Mouse (Mus musculus) liver, adult (tissue): ENCODE data around the gene Ell2.
A peak's percentile ranks its signal among the peaks of the same experiment; 100 is the strongest.

Experiments
- GATA4 ChIP-seq: IDR thresholded peaks from 2 replicates; pipeline ENCODE4 v1.6.1; 2014; ENCODE audit warnings: mild to moderate bottlenecking, low read length; ENCODE audit not compliant: insufficient replicate concordance

The Ell2 gene

GRCm38 (mm10) chr13:75726569-75727373 lies 20.2 kb downstream of the Ell2 start:
- TF ChIP-seq GATA4 = no peak

DNA sequence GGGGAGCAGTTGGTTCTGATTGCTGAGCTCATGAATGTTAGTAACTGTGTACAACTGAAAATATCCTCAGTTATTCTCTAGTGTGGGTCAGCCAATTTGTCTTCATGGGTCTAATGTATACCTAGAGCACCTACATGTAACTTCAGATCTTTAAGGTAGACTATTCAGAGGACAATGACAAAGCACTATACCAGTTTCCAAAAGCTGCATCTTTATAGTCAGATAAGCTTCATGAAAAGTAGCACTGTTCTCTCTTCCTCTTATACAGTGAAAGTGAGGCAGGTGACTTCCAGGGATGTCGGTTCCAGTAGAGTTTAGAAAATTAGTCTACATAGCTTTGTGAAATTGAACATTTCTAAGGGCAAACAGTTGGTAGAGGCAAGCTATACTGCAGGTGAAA lies 21.4 kb downstream of the Ell2 start:
- TF ChIP-seq GATA4 = no peak

- TF ChIP-seq GATA4 = no peak
Observed at GRCm38 (mm10) chr13:75729834-75730233, 23.3 kb downstream of the Ell2 start.

DNA sequence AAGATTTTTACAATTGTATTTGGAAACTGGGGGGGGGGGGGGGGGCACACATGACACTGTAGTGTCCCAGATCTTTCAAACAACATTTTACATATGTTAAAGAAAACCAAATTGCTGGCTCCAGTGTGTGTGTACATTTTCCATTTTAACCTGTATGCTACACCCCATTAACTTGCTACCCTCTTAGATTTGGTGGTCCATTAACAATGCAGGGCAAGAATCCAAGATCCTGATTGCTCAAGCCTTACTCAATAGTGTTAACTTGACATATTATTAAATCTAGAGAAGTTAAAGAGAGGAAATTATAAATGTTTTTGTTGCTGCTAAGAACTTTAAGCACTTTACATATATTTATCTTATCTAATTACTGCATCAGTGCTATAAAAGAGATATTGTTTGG lies 24.2 kb downstream of the Ell2 start:
- no peak for TF ChIP-seq GATA4

- TF ChIP-seq GATA4 = no peak
Observed at GRCm38 (mm10) chr13:75733594-75734161, 27.1 kb downstream of the Ell2 start.

DNA sequence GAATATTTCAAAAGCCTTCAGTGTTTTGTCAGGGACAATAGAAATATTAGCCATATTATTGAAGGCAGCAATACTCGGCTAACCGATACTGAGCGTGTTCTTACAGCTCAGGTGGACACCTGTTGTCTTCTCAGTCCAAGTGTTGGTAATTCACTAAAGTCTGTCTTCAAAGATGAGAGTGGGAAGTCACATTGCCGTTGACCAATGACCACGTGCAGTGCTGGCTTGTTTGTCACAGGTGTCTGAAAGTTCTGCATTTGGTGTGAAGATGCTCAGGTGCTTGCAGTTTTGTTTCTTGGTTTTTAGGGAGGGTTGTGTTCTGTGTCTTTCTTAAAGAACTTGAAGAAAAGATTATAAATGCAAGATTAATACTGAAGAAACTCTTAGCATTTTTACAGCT lies 27.7 kb downstream of the Ell2 start:
- no peak for TF ChIP-seq GATA4

DNA sequence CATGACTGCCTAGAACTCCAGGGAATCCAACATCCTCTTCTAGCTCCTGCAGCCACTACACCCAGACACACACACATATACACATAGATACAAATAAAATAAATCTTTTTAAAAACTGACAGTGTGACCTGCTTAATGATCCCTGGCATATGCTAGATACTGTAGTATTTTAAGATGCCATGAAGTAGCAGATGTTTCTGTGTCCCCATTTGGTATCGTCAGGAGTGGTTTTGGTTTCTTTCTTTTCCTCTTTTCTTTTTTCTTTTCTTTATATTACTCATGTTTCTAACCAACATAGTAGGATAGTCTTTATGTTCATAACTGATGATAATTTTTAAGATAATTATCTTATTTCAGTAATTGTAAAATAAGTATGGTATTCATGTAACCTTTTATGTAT lies 29.0 kb downstream of the Ell2 start:
- no peak for TF ChIP-seq GATA4

DNA sequence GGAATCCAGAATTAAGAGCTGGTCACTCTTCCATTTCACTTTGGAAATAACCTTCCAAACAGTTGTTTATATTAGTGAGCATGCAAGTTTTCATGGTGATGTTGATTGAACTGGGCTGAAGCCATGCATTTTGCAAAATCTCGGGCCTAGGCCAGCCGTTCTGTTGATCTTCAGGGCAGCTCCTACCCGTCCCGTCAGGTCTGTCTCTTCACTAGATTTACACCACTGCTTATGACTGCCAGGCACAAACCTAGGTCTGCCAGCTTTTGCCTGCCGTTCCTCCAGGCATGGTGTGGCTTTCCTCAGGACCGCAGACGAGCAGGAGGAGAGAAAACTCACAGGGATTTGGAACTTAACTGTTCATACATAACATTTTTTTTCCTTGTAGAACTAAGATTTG lies 31.4 kb downstream of the Ell2 start:
- no peak for TF ChIP-seq GATA4

- TF ChIP-seq GATA4 = no peak
Observed at GRCm38 (mm10) chr13:75738536-75738935, 32.0 kb downstream of the Ell2 start.

DNA sequence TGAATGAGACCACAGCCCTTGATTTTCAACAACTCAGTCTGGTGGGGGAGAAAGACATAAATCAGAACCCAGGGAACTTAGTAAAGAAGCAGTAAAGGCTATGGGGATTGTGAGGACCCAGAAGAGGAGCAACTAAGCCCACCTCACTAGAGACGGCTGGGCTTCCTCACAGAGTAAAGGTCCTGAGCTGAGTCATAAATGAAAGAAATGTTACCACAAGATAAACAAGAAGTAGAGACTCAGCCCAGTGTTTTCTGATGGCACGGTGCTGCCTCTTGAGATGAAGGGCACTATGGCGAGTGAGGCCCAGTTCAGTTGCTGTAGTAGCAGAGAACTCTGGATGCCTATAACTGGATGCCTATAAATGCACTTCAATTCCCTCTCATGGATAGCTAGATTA lies 32.4 kb downstream of the Ell2 start:
- TF ChIP-seq GATA4 = no peak

DNA sequence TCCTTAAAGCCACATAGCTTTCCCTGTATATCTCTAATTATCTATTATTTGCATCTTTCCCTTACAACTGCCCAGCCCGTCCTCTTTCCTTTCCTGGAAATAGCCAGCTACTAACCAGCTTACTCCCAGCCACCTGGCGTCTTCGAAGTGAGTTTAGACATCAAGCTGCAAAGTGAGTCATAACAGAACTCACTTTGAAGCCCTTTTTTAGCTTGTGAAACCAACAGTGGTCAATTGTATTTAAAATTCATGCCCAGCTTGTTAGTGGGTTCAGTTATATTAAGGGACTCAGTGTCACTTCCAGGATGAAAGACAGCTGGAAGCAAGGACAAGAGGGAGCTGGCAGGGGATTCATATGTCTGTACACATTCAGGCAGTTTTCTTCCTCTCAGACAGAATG lies 33.5 kb downstream of the Ell2 start:
- no peak for TF ChIP-seq GATA4

- TF ChIP-seq GATA4 = no peak
Observed at GRCm38 (mm10) chr13:75741119-75741518, 34.6 kb downstream of the Ell2 start.

DNA sequence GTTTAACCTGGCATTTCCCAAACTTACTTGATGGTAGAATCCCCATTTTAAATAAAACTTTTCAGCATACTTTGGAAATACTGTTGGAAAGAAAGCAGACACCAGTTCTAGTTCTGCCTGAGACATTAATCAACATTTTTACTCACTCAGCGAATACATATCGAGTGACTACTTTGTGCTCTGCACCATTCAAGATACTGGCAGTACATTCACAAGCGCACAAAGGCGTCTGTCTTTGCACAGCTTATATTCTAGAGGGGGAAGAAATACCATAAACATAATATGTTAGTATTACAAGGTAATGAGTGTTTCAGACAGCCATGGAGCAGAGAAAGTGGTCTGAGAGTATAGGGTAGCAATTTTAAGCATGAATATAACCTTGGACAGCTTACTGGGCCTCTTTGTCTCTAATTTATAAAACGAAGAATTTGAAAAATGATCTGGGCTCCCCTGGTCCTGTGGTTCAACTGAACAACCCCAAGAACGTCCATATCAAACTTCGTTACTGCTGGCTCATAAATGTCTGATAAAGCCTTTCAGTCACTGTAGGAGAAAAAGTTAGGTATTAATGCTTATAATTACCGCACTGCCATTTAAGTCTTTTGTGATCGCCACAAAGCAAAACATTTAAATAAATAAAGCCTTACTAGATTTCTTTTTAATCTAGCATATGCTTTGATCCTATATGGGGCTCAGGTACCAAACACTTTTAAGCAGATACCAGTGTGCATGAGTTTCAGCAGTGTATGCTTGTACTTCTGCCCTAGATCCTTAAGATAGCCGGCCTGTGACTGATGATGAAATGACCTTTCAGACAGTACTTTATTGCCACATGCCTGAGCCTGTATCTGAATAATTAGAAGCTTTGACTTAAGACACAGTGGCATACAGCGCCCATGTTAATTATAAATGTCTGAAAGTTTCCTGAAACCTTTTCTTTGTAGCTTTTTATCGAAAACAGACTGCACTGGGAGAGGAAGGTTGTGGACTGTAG lies 35.5 kb downstream of the Ell2 start:
- TF ChIP-seq GATA4 = peak; percentile 66; the same call in 1 of the 2 replicates

DNA sequence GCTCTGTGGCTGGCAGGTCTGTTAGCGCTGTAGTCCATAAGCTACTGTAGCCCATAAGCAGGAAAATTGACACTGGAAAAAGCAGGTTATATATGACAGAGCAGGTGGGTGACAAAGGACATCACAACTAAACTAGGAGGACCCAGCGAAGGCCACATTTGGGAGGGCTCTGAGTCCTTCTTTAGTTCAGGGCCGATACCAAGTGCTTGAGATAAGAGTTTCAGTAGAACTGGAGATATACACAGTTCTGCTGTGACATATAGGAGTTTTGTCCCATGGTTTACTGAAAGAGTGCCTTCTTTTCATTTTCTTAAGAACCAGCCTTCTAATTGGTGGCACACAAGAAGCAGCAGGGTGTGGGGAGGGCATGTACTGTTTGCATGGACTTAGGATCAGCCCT lies 36.4 kb downstream of the Ell2 start:
- no peak for TF ChIP-seq GATA4

DNA sequence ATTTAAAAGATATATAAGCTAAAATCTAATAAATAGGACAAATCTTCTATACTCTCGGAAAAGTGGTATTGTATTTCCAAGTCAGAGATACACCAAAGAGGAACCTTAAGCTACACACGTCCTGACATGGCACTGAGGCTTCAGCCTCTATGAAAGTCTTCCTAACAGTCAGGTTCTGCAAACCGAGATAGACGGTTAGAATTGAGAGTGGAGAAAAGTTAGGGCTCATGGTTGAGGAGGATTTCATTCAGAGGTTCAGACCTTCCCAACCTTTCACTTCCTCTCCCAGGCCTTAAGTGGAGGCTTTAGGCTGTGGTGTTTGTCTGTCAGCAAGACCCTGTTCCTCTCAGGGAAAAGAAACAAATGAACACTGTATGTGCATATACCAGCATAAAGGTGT lies 37.5 kb downstream of the Ell2 start:
- no peak for TF ChIP-seq GATA4

- no peak for TF ChIP-seq GATA4
Observed at GRCm38 (mm10) chr13:75745328-75745727, 38.8 kb downstream of the Ell2 start.
